Mouse (Mus musculus): Measurements from ENCODE around the gene Enox1. TPM values are rescaled to one million over a fixed set of nuclear protein-coding genes. Genes with fewer than 3 reads are reported as not detected.

Enox1 gene
- total RNA-seq, 1 experiment = 25.3 TPM

DNA sequence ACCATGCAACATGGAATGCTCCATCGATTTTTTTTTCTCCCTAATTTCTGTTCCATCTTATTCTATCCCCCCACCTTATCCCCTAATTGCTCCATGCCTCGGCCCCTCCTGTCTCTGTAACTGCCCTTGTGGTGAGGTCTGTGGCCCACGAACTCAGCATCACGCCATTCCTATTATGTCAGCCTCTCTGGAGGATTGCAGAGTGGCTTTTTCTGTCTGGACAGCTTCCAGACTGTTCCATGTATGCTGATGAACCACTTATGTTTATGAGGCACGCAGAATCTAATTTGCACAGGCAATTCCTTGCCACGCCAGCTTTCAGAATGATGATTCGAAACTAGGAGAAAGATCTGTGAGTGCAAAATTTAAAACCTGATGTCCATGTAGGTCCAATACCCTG lies 521.4 kb downstream of the Enox1 start:
- TF ChIP-seq ZC3H11A (IDR thresholded peaks at IDR 0.05; ENCODE audit: borderline replicate concordance, low read depth, low read length) (no peak), CHD2 (IDR thresholded peaks at IDR 0.05; ENCODE audit: low read depth, low read length) (no peak), ZNF384 (IDR thresholded peaks at IDR 0.05; ENCODE audit: low read depth, low read length) (no peak), HCFC1 (IDR thresholded peaks at IDR 0.05; ENCODE audit: borderline replicate concordance, insufficient read depth, low read length) (no peak), MAFK (IDR thresholded peaks at IDR 0.05; ENCODE audit: insufficient read depth, low read depth, low read length) (no peak)
- in situ Hi-C loops (cut with MboI; ENCODE audit: low sequenced_read_pairs in 2 of 2, unreplicated experiment in 2 of 2) = no loop called here
- Histone ChIP-seq H3K4me3 (ENCODE audit: insufficient read depth in 1 of 2, low read depth in 1 of 2, low read length in 2 of 2, poor library complexity in 1 of 2, severe bottlenecking in 1 of 2) (no peak overlapping the region), H3K36me3 (ENCODE audit: control insufficient read depth, insufficient read depth, low read length, poor library complexity, severe bottlenecking) (peaks cover 22% of the 10 kb centered on the region), H3K4me1 (ENCODE audit: control insufficient read depth in 2 of 2, insufficient read depth in 2 of 2, low read length in 2 of 2, poor library complexity in 1 of 2) (peaks cover 0 to 2% of the 10 kb centered on the region in 2 experiments; a peak in 1 of 4 replicates), H3K9ac (ENCODE audit: insufficient read depth, low read depth, low read length, poor library complexity, severe bottlenecking) (no peak overlapping the region), H3K27ac (ENCODE audit: insufficient read depth, low read depth, low read length, poor library complexity, severe bottlenecking) (no peak overlapping the region), H3K9me3 (ENCODE audit: control insufficient read depth, insufficient read depth, low read depth, low read length) (no peaks in the 10 kb centered on the region)
- DNase-seq (ENCODE audit: low read depth, low spot score) = no peak

DNA sequence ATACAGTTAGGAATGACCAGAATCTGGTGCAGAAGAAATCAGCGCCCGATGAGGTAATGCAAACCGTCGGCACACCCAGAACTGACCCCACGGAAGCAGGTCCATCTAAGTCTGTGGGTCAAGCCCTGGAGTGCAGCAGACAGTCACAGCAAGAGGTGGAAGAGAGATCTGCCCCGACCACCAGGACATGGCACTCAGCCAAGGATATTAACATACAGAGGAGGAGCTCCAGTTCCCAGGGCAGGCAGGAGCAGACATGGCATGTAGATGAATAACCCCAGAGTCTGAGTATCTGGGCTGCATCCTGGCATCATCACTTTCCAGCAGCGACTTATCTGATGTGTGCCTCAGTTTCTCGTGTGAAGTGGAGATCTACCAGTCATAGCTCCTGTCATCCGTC lies 523.3 kb downstream of the Enox1 start:
- H3K9ac ChIP-seq (ENCODE audit: insufficient read depth, low read depth, low read length, poor library complexity, severe bottlenecking) = no peak overlapping the region
- H3K36me3 ChIP-seq (ENCODE audit: control insufficient read depth, insufficient read depth, low read length, poor library complexity, severe bottlenecking) = peaks cover 16% of the 10 kb centered on the region
- no peaks in the 10 kb centered on the region for H3K9me3 ChIP-seq (ENCODE audit: control insufficient read depth, insufficient read depth, low read depth, low read length)
- in situ Hi-C loops (cut with MboI; ENCODE audit: low sequenced_read_pairs in 2 of 2, unreplicated experiment in 2 of 2) = no loop called here
- no peak overlapping the region for H3K4me3 ChIP-seq (ENCODE audit: insufficient read depth in 1 of 2, low read depth in 1 of 2, low read length in 2 of 2, poor library complexity in 1 of 2, severe bottlenecking in 1 of 2)
- TF ChIP-seq HCFC1 (IDR thresholded peaks at IDR 0.05; ENCODE audit: borderline replicate concordance, insufficient read depth, low read length) = no peak
- TF ChIP-seq MAFK (IDR thresholded peaks at IDR 0.05; ENCODE audit: insufficient read depth, low read depth, low read length) = no peak
- no peak for TF ChIP-seq ZC3H11A (IDR thresholded peaks at IDR 0.05; ENCODE audit: borderline replicate concordance, low read depth, low read length)
- TF ChIP-seq ZNF384 (IDR thresholded peaks at IDR 0.05; ENCODE audit: low read depth, low read length) = no peak
- TF ChIP-seq CHD2 (IDR thresholded peaks at IDR 0.05; ENCODE audit: low read depth, low read length) = no peak
- H3K27ac ChIP-seq (ENCODE audit: insufficient read depth, low read depth, low read length, poor library complexity, severe bottlenecking) = no peak overlapping the region
- no peak for DNase-seq (ENCODE audit: low read depth, low spot score)
- H3K4me1 ChIP-seq (ENCODE audit: control insufficient read depth in 2 of 2, insufficient read depth in 2 of 2, low read length in 2 of 2, poor library complexity in 1 of 2) = peaks cover 0 to 2% of the 10 kb centered on the region in 2 experiments; a peak in 1 of 4 replicates

DNA sequence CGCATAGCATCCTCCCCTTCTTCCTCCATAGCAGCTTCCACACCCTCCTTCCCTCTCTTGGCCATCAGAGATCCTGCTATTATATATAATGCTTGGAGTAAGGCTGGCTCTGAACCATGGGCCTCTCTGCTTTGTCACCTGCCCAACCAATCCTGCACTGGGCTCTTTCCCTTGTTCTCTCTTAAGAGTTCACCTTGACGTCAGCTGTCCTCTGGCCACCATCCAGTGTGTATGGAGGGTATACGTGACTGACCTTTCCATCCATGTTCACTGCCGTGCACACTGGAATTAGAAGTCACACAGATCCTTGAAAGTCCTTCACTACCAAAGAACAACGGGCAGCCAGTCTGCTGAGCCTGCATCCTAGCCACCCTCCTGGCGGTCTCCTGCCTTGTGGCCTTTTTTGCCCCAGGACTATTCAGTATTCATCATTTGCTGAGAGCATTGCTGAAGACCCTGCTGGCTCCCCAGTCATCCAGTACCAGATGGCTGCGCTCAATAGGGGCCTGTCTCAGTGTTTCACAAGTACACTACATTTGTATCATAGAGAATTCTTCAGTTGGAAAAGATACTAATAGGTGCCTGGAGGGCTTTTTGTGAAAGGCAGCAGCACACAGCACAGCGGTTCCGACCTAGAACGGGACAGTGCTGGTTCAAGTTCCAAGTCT lies 526.5 kb downstream of the Enox1 start:
- no peak overlapping the region for H3K27ac ChIP-seq (ENCODE audit: insufficient read depth, low read depth, low read length, poor library complexity, severe bottlenecking)
- peaks cover 9% of the 10 kb centered on the region for H3K36me3 ChIP-seq (ENCODE audit: control insufficient read depth, insufficient read depth, low read length, poor library complexity, severe bottlenecking)
- in situ Hi-C loops (cut with MboI; ENCODE audit: low sequenced_read_pairs in 2 of 2, unreplicated experiment in 2 of 2) = no loop called here
- peaks cover 3 to 4% of the 10 kb centered on the region in 2 experiments; a peak in 1 of 4 replicates for H3K4me1 ChIP-seq (ENCODE audit: control insufficient read depth in 2 of 2, insufficient read depth in 2 of 2, low read length in 2 of 2, poor library complexity in 1 of 2)
- no peak for DNase-seq (ENCODE audit: low read depth, low spot score)
- H3K4me3 ChIP-seq (ENCODE audit: insufficient read depth in 1 of 2, low read depth in 1 of 2, low read length in 2 of 2, poor library complexity in 1 of 2, severe bottlenecking in 1 of 2) = no peak overlapping the region
- TF ChIP-seq ZC3H11A (IDR thresholded peaks at IDR 0.05; ENCODE audit: borderline replicate concordance, low read depth, low read length) = no peak
- no peak for TF ChIP-seq CHD2 (IDR thresholded peaks at IDR 0.05; ENCODE audit: low read depth, low read length)
- TF ChIP-seq ZNF384 (IDR thresholded peaks at IDR 0.05; ENCODE audit: low read depth, low read length) = no peak
- no peak for TF ChIP-seq HCFC1 (IDR thresholded peaks at IDR 0.05; ENCODE audit: borderline replicate concordance, insufficient read depth, low read length)
- no peak for TF ChIP-seq MAFK (IDR thresholded peaks at IDR 0.05; ENCODE audit: insufficient read depth, low read depth, low read length)
- H3K9me3 ChIP-seq (ENCODE audit: control insufficient read depth, insufficient read depth, low read depth, low read length) = no peaks in the 10 kb centered on the region
- no peak overlapping the region for H3K9ac ChIP-seq (ENCODE audit: insufficient read depth, low read depth, low read length, poor library complexity, severe bottlenecking)

DNA sequence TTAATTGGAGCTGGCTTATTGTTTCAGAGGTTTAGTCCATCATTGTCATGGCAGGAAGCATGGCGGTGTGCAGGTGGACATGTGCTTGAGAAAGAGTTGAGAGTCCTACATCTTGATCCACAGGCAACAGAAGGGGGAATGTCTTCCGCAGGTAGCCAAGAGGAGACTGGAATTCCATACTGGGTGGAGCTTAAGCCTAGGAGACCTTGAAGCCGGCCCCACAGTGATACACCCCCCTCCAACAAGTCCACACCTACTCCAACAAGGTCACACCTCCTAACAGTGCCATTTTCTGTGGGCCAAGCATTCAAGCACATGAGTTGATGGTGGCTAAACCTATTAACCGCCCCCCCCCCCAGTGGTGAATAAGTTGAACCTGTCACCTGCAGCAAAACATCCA lies 533.3 kb downstream of the Enox1 start:
- Histone ChIP-seq H3K4me3 (ENCODE audit: insufficient read depth in 1 of 2, low read depth in 1 of 2, low read length in 2 of 2, poor library complexity in 1 of 2, severe bottlenecking in 1 of 2) (no peak overlapping the region), H3K9me3 (ENCODE audit: control insufficient read depth, insufficient read depth, low read depth, low read length) (no peaks in the 10 kb centered on the region), H3K4me1 (ENCODE audit: control insufficient read depth in 2 of 2, insufficient read depth in 2 of 2, low read length in 2 of 2, poor library complexity in 1 of 2) (peaks cover 2 to 4% of the 10 kb centered on the region in 2 experiments; a peak in 1 of 4 replicates), H3K36me3 (ENCODE audit: control insufficient read depth, insufficient read depth, low read length, poor library complexity, severe bottlenecking) (peaks cover 2% of the 10 kb centered on the region; the same call in 1 of the 2 replicates), H3K9ac (ENCODE audit: insufficient read depth, low read depth, low read length, poor library complexity, severe bottlenecking) (no peak overlapping the region), H3K27ac (ENCODE audit: insufficient read depth, low read depth, low read length, poor library complexity, severe bottlenecking) (no peak overlapping the region)
- no peak for DNase-seq (ENCODE audit: low read depth, low spot score)
- no peak for TF ChIP-seq ZNF384 (IDR thresholded peaks at IDR 0.05; ENCODE audit: low read depth, low read length)
- TF ChIP-seq MAFK (IDR thresholded peaks at IDR 0.05; ENCODE audit: insufficient read depth, low read depth, low read length) = no peak
- no peak for TF ChIP-seq CHD2 (IDR thresholded peaks at IDR 0.05; ENCODE audit: low read depth, low read length)
- TF ChIP-seq ZC3H11A (IDR thresholded peaks at IDR 0.05; ENCODE audit: borderline replicate concordance, low read depth, low read length) = no peak
- no peak for TF ChIP-seq HCFC1 (IDR thresholded peaks at IDR 0.05; ENCODE audit: borderline replicate concordance, insufficient read depth, low read length)
- in situ Hi-C loops (cut with MboI; ENCODE audit: low sequenced_read_pairs in 2 of 2, unreplicated experiment in 2 of 2) = no loop called here
